Mouse (Mus musculus): ENCODE results near the gene Chmp5.
A peak's percentile ranks its signal among the peaks of the same experiment; 100 is the strongest.

Gene Chmp5

GRCm38 (mm10) chr4:40947565-40948159 is 545 bp upstream of the Chmp5 start:
- DNase-seq, result no peak

DNA sequence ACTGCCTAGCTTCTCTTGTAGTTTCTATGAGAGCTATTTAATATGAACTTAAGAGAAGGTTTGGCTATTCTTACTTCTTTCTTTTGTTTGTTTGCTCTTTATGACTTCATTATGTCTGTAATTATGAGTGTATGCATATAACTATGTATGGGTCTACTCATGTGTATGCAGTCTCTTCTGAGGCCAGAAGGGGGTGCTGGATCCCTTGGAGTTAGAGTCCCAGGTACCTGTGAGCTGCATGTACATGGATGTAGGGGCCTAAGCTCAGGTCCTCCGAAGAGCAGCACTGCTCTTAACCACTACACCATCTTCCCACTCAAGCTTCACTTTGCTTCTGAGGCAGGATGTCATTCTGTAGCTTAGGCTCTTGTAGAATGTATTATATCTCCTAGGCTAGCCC is 5.3 kb downstream of the Chmp5 start:
- DNase-seq, result no peak

GRCm38 (mm10) chr4:40955942-40956341 is 7.7 kb downstream of the Chmp5 start:
- DNase-seq, result no peak

DNA sequence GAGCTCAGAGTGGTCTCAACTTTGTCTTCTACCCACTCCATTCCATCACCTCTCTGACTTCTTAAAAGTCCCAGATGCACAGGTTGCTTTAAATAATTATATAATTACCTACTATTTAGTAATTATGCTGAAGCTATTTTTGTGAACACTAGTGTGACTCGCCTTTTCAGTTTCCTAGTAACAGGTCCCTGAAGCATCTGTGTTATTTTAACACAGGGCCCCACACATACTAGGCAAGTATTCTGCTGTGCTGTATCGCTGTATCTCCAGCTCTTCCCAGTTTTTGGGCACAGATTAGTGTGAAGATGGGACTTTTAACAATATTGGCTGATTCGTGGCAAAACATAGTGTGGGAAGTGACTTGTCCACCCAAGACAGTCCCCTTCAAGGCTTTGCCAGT is 15.3 kb downstream of the Chmp5 start:
- DNase-seq, result no peak

DNA sequence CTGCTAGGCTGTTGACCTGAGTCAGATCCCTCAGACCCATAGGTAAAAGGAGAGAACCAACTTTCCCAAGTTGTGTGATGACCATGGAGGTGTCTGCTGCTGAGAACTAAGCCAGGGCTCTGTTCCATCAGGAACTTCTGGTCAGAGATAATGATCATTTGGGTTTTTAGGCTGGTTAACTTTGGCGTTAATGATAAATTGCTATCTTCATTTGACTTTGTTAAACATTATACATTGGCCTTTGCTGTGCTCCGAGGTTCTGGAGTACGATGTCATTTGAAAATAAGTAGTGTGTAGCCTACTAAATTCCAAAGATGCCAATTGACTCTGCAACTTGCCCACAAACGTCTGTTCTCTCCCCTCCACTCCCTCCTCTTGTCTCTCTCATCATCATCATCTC is 21.0 kb downstream of the Chmp5 start:
- no peak for DNase-seq

GRCm38 (mm10) chr4:40969781-40970591 is 21.8 kb downstream of the Chmp5 start:
- DNase-seq, result no peak

GRCm38 (mm10) chr4:40970592-40970841 is 22.3 kb downstream of the Chmp5 start:
- no peak for DNase-seq

GRCm38 (mm10) chr4:40970842-40971701 is 22.9 kb downstream of the Chmp5 start, which contains the start of gene Nfx1:
Gene Nfx1 (plus strand): TSS chr4:40970906.
- peak; percentile 95 to 96 for DNase-seq

GRCm38 (mm10) chr4:40971744-40972143 is 23.5 kb downstream of the Chmp5 start:
- peak in 1 of 2 experiments; percentile 21 for DNase-seq

DNA sequence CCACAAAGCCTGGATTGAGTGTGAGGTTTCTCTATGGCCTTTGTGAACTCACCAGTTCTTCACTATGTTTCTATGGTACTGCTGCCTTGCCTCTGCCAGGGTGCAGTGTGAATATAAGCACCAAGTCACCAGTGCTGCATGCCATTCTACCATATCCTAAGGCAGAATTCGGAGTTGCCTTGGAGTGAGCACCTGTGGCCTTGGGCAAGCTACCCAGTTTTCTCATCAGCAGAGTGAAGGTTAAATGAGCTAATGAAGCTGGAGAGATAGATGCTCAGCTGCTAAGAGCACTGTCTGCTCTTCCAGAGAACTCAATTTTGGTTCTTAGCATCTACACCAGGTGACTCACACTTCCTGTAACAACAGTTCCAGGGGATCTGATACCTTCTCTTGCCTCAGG is 25.8 kb downstream of the Chmp5 start:
- DNase-seq, result no peak

DNA sequence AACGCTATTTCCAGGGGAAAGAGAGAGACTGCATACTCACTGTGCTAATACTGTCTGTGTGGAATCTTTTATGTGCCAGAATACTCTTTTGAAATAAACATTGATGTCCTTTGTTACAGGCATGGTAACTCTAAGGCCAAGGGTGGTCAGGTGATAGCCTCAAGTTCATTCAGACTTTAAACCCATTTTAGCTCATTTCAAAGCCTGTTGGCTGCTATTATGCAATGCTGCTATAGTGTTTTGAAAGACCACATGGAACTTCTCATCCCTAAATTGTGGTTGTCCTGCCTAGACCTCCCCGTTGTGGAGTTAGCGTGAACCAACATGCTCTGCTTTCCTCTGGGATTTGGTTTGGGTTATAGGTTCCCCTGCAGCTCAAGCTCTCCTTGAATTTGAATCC is 27.5 kb downstream of the Chmp5 start:
- no peak for DNase-seq

DNA sequence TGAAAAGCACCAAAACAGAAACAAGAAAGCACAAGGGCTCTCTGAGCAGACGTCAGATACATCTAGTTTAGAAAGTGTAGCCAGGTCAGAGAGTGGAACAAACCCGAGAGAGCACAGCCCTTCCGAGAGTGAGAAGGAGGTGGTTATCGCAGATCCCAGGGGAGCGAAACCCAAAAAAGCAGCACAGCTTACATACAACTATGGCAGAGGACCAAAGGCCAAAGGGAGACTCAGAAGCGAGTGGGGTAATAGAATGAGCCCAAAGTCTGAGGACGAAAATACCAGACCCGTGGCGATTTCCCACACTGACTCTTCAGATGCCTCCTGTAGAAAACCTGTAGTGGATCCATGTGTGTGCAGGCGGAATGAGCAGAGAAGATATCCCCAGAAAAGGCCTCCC is 28.4 kb downstream of the Chmp5 start:
- DNase-seq, result no peak

- no peak for DNase-seq
These were observed 31.2 kb downstream of the Chmp5 start for GRCm38 (mm10) chr4:40979430-40979829.

DNA sequence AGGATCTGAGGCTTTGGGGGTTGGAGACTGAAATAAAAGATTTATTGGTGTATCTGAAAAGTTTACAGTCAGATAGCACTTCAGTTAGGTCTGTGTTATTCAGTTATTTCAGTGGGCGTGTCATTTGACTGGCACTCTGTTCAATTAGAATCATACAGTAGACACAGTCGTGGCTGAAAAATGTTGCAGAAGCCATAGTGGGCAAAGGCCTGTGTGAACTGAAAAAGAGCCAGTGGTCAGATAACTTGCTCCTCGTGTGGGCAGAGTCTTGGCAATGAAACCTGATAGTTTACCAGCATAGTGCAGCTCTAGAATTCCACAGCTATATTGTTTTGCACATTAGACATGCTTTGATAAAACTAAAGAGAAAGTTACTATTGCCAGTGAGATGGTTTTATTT is 34.3 kb downstream of the Chmp5 start:
- DNase-seq, result no peak

- no peak for DNase-seq
These were observed 35.5 kb downstream of the Chmp5 start for GRCm38 (mm10) chr4:40983686-40984085.

GRCm38 (mm10) chr4:40989633-40990032 is 41.4 kb downstream of the Chmp5 start:
- DNase-seq, result no peak

- DNase-seq, result no peak
These were observed 48.1 kb downstream of the Chmp5 start for GRCm38 (mm10) chr4:40996302-40996701.

DNA sequence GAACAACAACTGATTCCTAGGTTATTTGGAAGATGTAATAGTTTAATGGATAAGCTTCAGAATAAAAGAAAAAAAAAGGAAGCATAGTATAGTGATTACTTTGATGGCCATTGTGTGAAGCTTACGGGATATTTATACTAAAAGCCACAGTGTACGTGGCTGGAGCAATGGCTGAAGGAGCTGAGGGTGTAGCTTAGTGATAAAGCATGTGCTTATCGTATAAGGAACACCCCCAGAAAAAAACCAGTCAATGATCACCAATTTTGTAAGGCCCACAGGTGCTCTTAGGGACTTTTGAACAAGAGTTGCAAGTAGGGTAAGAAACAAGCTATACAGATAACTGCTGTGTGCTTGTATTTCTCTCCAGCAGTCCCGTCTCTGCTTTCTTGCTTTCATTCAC is 49.7 kb downstream of the Chmp5 start:
- DNase-seq, result no peak

GRCm38 (mm10) chr4:41000271-41000670 is 52.1 kb downstream of the Chmp5 start:
- no peak for DNase-seq

DNA sequence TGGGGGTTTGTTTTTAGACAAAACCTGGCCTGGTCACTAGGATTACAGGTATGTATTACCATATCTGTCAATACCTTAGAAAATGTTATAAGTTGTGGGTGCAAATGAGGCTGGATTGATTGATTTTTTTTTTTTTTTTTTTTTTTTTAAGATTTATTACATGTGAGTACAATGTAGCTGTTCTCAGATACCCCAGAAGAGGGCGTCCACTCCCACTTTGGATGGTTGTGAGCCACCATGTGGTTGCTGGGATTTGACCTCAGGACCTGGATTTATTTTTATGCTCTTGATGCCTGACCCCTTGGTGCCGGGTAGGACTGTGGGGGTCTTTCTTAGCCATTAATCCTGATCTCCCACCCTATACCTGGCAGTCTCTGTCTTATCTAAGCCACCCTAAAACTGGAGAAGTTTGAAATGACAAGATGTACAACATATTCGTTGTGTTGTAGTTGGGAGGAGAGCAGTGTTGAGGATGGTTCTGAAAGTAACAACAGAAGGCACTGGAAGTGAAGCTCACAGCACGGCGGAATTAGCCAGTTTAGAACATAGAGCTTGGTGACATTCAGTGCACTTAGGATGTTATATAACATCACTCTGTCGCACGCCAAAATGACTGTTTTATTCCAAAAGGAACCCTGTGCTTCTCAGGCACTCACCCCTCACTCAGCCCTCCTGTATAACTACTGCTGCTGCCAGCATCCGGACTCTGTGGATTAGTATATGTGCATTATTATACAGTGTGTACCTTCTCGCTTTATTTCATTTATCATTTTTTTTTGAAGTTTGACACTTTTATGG is 52.8 kb downstream of the Chmp5 start:
- no peak for DNase-seq

GRCm38 (mm10) chr4:41013351-41013750 is 65.1 kb downstream of the Chmp5 start:
- no peak for DNase-seq
